Mouse (Mus musculus) monocyte, adult 59 days (primary cell): Measurements from ENCODE around the gene Cyp4f13. TPM values are rescaled to one million over a fixed set of nuclear protein-coding genes. Genes with fewer than 3 reads are reported as not detected.

Source experiments
- total RNA-seq, 2 experiments: library from RNA; stranded (reverse); gene quantifications; one replicate each; pipeline ENCODE4 v1.2.4; 2023

The Cyp4f13 gene
- total RNA-seq: 10 to 100 TPM; 97.1 to 98.7 TPM

GRCm38 (mm10) chr17:32947215-32947914 lies at the start of gene Cyp4f13:
Gene Cyp4f13 (minus strand): TSS chr17:32947402.

GRCm38 (mm10) chr17:32992699-32993474 lies 45.7 kb upstream of the Cyp4f13 start, which contains the start of gene Zfp952:
Gene Zfp952 (plus strand): TSS chr17:32993129.

GRCm38 (mm10) chr17:32965623-32966290 lies 18.6 kb upstream of the Cyp4f13 start, which contains the start of gene Zfp472:
Gene Zfp472 (plus strand): TSS chr17:32965814.

GRCm38 (mm10) chr17:32917131-32917530 lies 30.1 kb downstream of the Cyp4f13 start, which contains the start of gene Cyp4f14:
Gene Cyp4f14 (minus strand): TSS chr17:32917342.

GRCm38 (mm10) chr17:32891239-32892180 lies 55.7 kb downstream of the Cyp4f13 start, which contains the start of gene Zfp870:
Gene Zfp870 (minus strand): TSS chr17:32891642.

Other genes starting within 250 kb of the Cyp4f13 start
- 10 to 100 TPM; 59.5 to 64.5 TPM for gene Zfp871, start 159.1 kb downstream of the Cyp4f13 start, total RNA-seq
- gene Zfp811, start 137.5 kb downstream of the Cyp4f13 start, total RNA-seq: under 1 TPM; 0.37 to 0.73 TPM
- gene Zfp799, start 117.1 kb downstream of the Cyp4f13 start, total RNA-seq: 1 to 10 TPM; 4.4 to 4.8 TPM
- 1 to 10 TPM; 3.3 to 4.1 TPM for gene Zfp870, start 55.8 kb downstream of the Cyp4f13 start, total RNA-seq
- gene Cyp4f14, start 30.1 kb downstream of the Cyp4f13 start, total RNA-seq: not detected
- gene Zfp472, start 18.4 kb upstream of the Cyp4f13 start, total RNA-seq: 1 to 10 TPM; 6.3 to 10.0 TPM
- 1 to 10 TPM; 7.1 to 7.4 TPM for gene Zfp952, start 45.7 kb upstream of the Cyp4f13 start, total RNA-seq
- gene Zfp763, start 86.0 kb upstream of the Cyp4f13 start, total RNA-seq: 1 to 10 TPM in 1 of 2 experiments, under 1 TPM in 1; 0.73 to 2.8 TPM
- gene 4921501E09Rik, start 120.7 kb upstream of the Cyp4f13 start, total RNA-seq: not detected
- 1 to 10 TPM; 2.6 to 2.7 TPM for gene Zfp563, start 141.9 kb upstream of the Cyp4f13 start, total RNA-seq
- gene Morc2b, start 192.3 kb upstream of the Cyp4f13 start, total RNA-seq: not detected
- not detected for gene Olfr55, start 221.0 kb upstream of the Cyp4f13 start, total RNA-seq
- not detected for gene Olfr239, start 243.9 kb upstream of the Cyp4f13 start, total RNA-seq